Mouse (Mus musculus) neural tube, embryonic 13.5 days (tissue): ENCODE measurements around the gene Ank2. TPM values are rescaled to one million over a fixed set of nuclear protein-coding genes. Genes with fewer than 3 reads are reported as not detected.

Source experiments
- ATAC-seq: fragments of 200-750 bp; cut with Nextera tagmentation; 2 replicates; pipeline ENCODE4 v1.8.0; 2017; ENCODE audit warnings: low read depth, mild to moderate bottlenecking, moderate TSS enrichment, moderate library complexity
- H3K27ac ChIP-seq: fragments of 300-500 bp; sonication (generic); replicated peaks from 2 replicates; pipeline ENCODE4 v1.5.1; 2015; ENCODE audit warnings: moderate library complexity, mild to moderate bottlenecking, inconsistent platforms
- H3K27me3 ChIP-seq: fragments of 300-500 bp; sonication (generic); 2 replicates; pipeline ENCODE4 v1.6.1; 2015; ENCODE audit warnings: mild to moderate bottlenecking, inconsistent platforms
- H3K36me3 ChIP-seq: fragments of 300-500 bp; sonication (generic); 2 replicates; pipeline ENCODE4 v1.6.1; 2015; ENCODE audit warnings: mild to moderate bottlenecking, inconsistent platforms
- H3K4me1 ChIP-seq: fragments of 300-500 bp; sonication (generic); replicated peaks from 2 replicates; pipeline ENCODE4 v1.6.1; 2015; ENCODE audit warnings: inconsistent platforms
- H3K4me2 ChIP-seq: fragments of 300-500 bp; sonication (generic); 2 replicates; pipeline ENCODE4 v1.6.1; 2015; ENCODE audit warnings: inconsistent platforms, mild to moderate bottlenecking, moderate library complexity
- H3K4me3 ChIP-seq: fragments of 300-500 bp; sonication (generic); 2 replicates; pipeline ENCODE4 v1.5.1; 2015; ENCODE audit warnings: mild to moderate bottlenecking, inconsistent platforms
- H3K9ac ChIP-seq: fragments of 300-500 bp; sonication (generic); 2 replicates; pipeline ENCODE4 v1.6.1; 2015; ENCODE audit warnings: moderate library complexity, mild to moderate bottlenecking, inconsistent platforms
- H3K9me3 ChIP-seq: fragments of 300-500 bp; sonication (generic); 2 replicates; pipeline ENCODE4 v1.6.1; 2016; ENCODE audit warnings: inconsistent platforms
- WGBS: fragments of 180-500 bp; shearing (Covaris S2); methylation state at CpG from one replicate; pipeline ENCODE4 v1.1.7; 2015; 5-methylcytosine and 5-hydroxymethylcytosine counted together
- polyA plus RNA-seq: library from polyadenylated mRNA; unstranded; fragments of >200 nt; fragmentation: Nextera tagmentation; extraction: Ambion mirVana; gene quantifications from 2 replicates; pipeline ENCODE4 v1.2.1, GENCODE M21; 2015

Gene Ank2
- polyA plus RNA-seq, 1 experiment from 2014 or later, result 119 TPM

DNA sequence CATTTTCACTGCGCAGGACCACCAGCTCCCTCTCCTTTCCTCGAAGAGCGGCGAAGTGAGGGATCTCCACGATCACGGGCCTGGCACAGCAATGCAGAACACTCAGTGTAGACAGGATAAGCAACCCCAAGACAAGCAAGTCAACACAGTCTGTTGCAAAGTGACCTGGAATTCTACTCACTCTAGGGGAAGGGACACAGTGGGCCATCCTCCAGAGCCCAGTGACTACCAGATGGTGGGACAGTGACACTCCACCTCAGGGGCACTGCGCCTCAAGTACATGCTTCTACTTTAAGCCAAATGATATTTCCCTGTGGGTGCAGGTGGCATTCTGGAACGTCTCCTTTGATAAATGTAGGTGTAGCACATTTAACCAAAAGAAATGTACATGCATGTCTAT is 536.8 kb downstream of the Ank2 start:
- Histone ChIP-seq H3K4me3 (no peak overlapping the region), H3K27ac (no peak overlapping the region), H3K4me2 (no peak overlapping the region), H3K4me1 (no peaks in the 10 kb centered on the region), H3K27me3 (no peaks in the 10 kb centered on the region), H3K9ac (no peak overlapping the region), H3K36me3 (peaks cover 80% of the 10 kb centered on the region), H3K9me3 (no peaks in the 10 kb centered on the region)
- WGBS, result 95% methylated on average over 8 of the region's 8 CpGs
- ATAC-seq, result no peak

DNA sequence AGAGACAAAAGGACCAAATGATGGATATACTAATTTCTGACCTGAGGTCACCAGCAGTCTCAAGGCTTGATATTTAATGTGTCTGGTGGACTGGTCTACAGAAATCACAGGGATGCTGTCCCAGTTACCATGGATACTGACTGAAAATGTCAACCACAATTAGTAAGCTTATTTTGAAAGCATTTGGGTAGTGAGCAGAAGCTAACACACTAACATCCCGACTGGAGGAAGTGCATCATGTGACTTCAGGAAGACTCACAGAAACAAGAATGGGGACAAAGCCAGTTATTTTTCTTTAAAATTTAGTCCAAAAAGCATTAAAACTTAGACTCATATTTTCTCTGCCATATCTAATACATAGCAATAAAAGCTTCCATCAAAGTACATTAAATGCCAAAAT is 546.5 kb downstream of the Ank2 start:
- Histone ChIP-seq H3K4me1 (no peaks in the 10 kb centered on the region), H3K36me3 (peaks cover 66% of the 10 kb centered on the region), H3K27ac (no peak overlapping the region), H3K9me3 (no peaks in the 10 kb centered on the region), H3K9ac (no peak overlapping the region), H3K4me3 (no peak overlapping the region), H3K4me2 (no peak overlapping the region), H3K27me3 (no peaks in the 10 kb centered on the region)
- WGBS, result 31% methylated on average over 1 of the region's 1 CpGs
- no peak for ATAC-seq

DNA sequence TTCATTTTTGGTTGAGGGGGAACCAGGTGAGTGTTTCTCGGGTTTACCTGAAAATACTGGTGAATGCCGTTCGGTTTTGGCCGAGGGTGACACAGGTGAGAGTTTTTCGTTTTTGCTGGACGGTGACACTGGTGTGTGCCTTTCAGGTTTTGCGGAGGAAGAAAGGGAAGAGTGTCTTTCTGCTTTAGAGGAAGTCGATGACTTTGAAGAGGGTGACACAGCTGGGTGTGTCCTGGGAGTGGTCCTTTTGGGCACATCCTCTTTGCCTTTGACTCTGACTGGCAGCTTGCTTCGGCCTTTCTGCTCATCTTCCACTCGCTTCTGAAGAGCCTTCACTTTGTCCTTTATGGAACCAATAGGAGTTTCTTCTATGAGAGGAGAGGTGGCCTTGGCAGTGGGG is 552.6 kb downstream of the Ank2 start:
- Histone ChIP-seq H3K9ac (no peak overlapping the region), H3K4me3 (no peak overlapping the region), H3K4me1 (no peaks in the 10 kb centered on the region), H3K27ac (no peak overlapping the region), H3K9me3 (no peaks in the 10 kb centered on the region), H3K27me3 (no peaks in the 10 kb centered on the region), H3K36me3 (peaks cover 91% of the 10 kb centered on the region), H3K4me2 (no peak overlapping the region)
- WGBS, result 96% methylated on average over 10 of the region's 10 CpGs
- ATAC-seq, result no peak

DNA sequence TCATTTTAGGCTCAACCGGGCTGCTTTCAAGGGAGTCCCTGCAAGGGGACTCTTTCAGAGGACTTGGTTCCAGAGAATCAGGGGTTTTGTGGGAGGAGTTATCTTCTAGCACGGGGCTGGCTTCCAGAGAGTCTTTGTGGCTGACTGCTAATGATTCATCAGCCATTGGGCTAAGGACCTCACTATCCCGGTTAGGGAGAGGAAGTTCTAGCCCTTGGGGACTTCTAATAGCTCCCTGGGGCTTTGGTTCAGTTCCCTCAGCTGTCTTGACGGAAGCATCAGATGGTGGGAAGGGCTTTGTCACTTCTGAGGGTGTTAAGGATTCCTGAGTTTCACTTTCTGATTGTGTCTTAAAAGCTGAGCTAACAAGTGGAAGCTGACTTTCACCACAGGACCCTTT is 554.3 kb downstream of the Ank2 start:
- Histone ChIP-seq H3K36me3 (peaks cover 94% of the 10 kb centered on the region), H3K27ac (no peak overlapping the region), H3K4me1 (no peaks in the 10 kb centered on the region), H3K27me3 (no peaks in the 10 kb centered on the region), H3K9me3 (no peaks in the 10 kb centered on the region), H3K4me3 (no peak overlapping the region), H3K9ac (no peak overlapping the region), H3K4me2 (no peak overlapping the region)
- WGBS, result 66% methylated on average over 4 of the region's 4 CpGs
- no peak for ATAC-seq

DNA sequence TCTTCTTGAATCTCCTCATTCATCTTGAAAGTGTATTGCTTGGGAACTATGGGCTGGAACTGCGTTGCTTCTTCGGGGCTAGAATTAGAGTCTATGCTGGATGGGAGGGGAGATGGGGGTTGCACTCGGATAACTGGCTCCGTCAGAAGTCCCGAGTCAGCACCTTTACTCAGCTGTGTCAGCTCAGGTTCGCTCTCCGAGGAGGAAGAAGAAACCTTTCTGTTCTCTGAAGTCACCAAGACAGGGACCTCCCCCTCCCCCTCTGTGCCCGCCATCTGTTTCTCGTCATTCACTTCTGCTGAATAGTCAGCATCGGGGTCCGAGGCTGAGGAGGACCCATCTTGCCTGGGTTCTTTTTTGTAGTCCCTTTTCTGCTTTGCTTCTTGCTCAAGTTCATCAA is 555.1 kb downstream of the Ank2 start:
- Histone ChIP-seq H3K36me3 (peaks cover 92% of the 10 kb centered on the region), H3K4me2 (no peak overlapping the region), H3K4me3 (no peak overlapping the region), H3K27me3 (no peaks in the 10 kb centered on the region), H3K9me3 (no peaks in the 10 kb centered on the region), H3K9ac (no peak overlapping the region), H3K27ac (no peak overlapping the region), H3K4me1 (no peaks in the 10 kb centered on the region)
- 85% methylated on average over 11 of the region's 11 CpGs for WGBS
- ATAC-seq, result no peak

DNA sequence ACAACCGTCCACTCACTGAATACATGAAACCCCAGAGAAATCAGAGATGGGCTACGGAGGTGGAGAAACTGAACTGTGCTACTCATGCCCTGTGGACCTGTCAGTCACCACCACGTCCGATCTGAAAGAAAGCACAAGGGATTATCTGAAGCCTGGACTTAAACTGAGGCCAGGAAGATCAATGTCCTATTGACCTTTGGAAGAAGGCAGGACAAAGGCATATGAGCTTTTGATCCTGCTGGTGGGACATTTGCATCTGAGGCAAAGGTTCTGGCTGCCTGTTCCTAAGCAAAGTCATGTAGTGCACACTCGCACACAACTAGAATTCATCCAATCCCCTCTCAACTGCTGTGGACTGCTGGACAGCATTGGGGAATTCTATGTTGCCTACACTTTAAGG is 558.7 kb downstream of the Ank2 start:
- no peak overlapping the region for H3K4me2 ChIP-seq
- H3K9ac ChIP-seq, result no peak overlapping the region
- H3K4me3 ChIP-seq, result no peak overlapping the region
- H3K36me3 ChIP-seq, result peaks cover 82% of the 10 kb centered on the region
- H3K4me1 ChIP-seq, result no peaks in the 10 kb centered on the region
- H3K9me3 ChIP-seq, result no peaks in the 10 kb centered on the region
- ATAC-seq, result no peak
- WGBS, result 78% methylated on average over 5 of the region's 5 CpGs
- no peak overlapping the region for H3K27ac ChIP-seq
- no peaks in the 10 kb centered on the region for H3K27me3 ChIP-seq

DNA sequence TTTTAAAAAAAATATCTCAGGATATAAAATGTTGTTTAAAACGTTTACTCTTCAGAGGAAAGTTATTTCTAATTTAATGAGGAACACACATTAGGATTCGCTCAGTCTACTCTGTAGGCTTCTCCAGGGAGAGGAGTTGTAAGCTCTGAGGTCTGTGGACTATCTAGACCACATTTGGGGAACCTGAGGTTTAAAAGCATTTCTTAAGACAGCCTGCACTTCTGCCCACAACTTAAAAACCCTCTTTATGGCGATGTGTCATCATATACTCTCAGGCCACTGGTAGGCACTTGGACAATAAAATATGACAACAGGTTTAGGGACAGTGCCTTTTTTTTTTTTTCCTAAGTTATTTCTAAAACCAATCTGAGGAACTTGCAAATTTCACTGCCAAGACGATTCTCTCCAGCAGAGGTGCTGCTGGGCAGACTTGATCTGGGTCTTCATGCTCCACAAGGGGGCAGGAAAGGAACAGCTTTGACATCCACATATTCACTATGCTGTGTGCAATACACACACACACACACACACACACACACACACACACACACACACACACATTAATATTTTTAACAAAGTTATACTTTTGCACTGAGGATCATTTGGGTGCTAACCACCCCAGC is 567.2 kb downstream of the Ank2 start:
- Histone ChIP-seq H3K4me1 (no peaks in the 10 kb centered on the region), H3K4me3 (no peak overlapping the region), H3K9me3 (no peaks in the 10 kb centered on the region), H3K36me3 (peaks cover 87% of the 10 kb centered on the region), H3K9ac (no peak overlapping the region), H3K27ac (no peak overlapping the region), H3K27me3 (no peaks in the 10 kb centered on the region), H3K4me2 (no peak overlapping the region)
- 80% methylated on average over 4 of the region's 4 CpGs for WGBS
- ATAC-seq, result no peak; the same call in 1 of the 2 replicates

DNA sequence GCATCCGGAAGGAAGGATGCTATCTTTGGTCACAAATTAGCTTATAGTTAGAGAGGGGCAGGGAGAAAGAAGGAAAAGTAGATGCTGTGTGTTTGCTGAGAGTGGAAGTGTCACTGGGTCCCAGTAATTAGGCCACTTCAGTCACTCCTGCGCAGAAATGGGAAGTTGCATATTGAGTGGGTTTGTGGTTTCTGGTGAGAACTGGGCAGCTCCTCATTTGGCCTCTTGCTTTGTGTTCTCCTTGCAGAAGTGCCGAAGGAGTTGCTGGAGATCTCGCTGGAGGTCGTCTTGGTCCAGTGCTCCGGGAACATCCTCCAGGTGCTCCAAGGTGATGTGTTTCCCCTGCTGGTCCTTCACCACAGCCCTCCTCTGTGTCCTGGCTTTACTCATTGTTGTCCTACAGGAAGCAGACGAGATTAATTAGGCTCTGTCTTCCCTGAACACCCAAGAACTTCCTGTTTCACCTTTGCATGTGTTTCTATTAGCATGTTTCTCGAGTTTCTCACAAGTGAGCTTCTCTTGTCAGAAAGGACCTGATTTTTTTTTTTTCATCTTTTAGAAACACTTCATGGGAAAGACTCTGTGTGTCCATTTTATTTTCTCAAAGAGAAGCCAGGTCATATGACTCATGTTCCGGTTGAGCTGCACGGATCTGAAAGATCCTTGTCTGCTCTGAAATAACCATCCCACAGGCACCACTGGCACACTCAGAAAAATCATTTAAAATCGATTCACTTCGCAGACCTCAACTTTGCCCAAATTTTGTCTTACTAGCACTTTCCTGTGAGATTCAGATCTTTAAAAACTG is 575.4 kb downstream of the Ank2 start:
- ATAC-seq, result no peak
- H3K4me1 ChIP-seq, result no peaks in the 10 kb centered on the region
- H3K27me3 ChIP-seq, result no peaks in the 10 kb centered on the region
- H3K4me2 ChIP-seq, result no peak overlapping the region
- H3K9me3 ChIP-seq, result no peaks in the 10 kb centered on the region
- 82% methylated on average over 12 of the region's 12 CpGs for WGBS
- H3K27ac ChIP-seq, result no peak overlapping the region
- H3K4me3 ChIP-seq, result no peak overlapping the region
- no peak overlapping the region for H3K9ac ChIP-seq
- H3K36me3 ChIP-seq, result peaks cover 52% of the 10 kb centered on the region

DNA sequence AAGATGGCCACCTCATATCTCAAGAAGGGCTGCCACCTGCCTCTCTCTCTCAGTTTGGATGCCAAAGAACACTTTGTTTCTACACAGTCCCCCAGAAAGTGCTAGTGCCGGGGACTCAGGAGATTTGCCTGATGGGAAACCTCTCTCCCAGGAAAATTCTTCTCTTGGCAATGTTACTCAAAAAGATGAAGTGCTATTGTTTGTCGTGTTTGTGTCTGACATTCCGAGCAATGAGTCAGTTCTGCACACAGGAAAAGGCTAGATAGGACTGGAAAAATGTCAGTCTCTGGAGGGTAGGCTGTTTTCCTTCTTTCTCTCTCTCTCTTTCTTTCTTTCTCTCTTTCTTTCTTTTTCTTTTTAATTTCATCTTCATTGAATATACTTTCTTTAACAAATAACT is 577.2 kb downstream of the Ank2 start:
- ATAC-seq, result no peak
- Histone ChIP-seq H3K27ac (no peak overlapping the region), H3K9ac (no peak overlapping the region), H3K4me3 (no peak overlapping the region), H3K4me1 (no peaks in the 10 kb centered on the region), H3K9me3 (no peaks in the 10 kb centered on the region), H3K36me3 (peaks cover 39% of the 10 kb centered on the region), H3K4me2 (no peak overlapping the region), H3K27me3 (no peaks in the 10 kb centered on the region)
- WGBS, result 69% methylated on average over 3 of the region's 3 CpGs

DNA sequence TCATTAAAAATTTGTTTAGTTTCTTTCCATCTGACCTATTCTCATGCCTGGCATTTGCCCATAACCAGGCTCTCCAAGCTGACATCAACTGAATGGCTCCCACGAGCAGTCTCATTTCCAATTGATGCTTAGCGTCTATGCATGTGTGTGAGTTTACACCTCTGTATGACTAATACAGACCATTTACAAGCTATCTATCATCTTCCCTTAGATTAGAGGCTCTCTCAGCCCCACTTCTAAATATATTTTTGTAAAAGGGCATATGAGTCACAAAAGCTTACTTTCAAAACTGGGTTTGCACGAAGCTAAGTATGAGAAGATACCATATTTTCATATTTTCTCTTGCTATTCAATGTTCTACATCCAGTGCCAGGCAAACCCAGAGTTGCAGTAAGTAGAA is 578.9 kb downstream of the Ank2 start:
- H3K4me3 ChIP-seq, result no peak overlapping the region
- ATAC-seq, result no peak
- H3K9me3 ChIP-seq, result no peaks in the 10 kb centered on the region
- no peak overlapping the region for H3K9ac ChIP-seq
- H3K4me2 ChIP-seq, result no peak overlapping the region
- H3K4me1 ChIP-seq, result no peaks in the 10 kb centered on the region
- 77% methylated on average over 3 of the region's 3 CpGs for WGBS
- H3K36me3 ChIP-seq, result peaks cover 27% of the 10 kb centered on the region
- H3K27ac ChIP-seq, result no peak overlapping the region
- no peaks in the 10 kb centered on the region for H3K27me3 ChIP-seq

DNA sequence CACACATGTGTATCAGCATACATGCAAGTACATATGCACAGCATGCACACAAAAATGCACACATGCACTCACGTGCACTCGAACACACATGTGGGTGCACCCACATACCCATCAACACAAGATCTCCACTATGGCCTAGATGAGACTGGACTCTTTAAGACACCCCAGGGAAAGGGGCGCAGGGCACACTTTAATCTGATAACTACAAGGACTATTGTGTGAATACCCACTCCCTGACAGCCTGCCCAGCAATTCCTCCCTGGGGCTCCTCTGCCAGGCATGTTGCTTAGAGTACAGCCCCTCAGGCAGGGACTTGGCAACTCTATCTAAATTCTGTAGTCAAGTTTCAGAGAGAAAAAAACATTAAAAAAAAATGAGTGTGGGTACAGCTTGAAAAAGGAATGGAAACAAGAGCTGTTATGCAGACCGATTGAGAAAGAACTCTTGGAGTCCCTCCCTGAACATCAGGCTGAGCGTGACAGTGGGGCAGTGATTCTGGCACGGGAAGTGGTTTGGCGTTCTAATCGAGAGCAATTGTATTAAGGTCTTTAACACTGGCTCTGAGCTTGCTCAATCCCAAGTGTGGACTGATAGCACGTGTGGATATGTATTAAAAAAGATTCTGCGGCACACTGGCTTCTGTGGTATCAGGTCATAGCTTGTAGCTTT is 580.2 kb downstream of the Ank2 start:
- H3K4me2 ChIP-seq, result no peak overlapping the region
- ATAC-seq, result 0 out of 2 replicates have a peak, but pooled peaks have one; percentile 37
- no peaks in the 10 kb centered on the region for H3K27me3 ChIP-seq
- no peaks in the 10 kb centered on the region for H3K4me1 ChIP-seq
- peaks cover 22% of the 10 kb centered on the region for H3K36me3 ChIP-seq
- no peak overlapping the region for H3K9ac ChIP-seq
- H3K4me3 ChIP-seq, result no peak overlapping the region
- H3K27ac ChIP-seq, result no peak overlapping the region
- H3K9me3 ChIP-seq, result no peaks in the 10 kb centered on the region
- 89% methylated on average over 10 of the region's 10 CpGs for WGBS

DNA sequence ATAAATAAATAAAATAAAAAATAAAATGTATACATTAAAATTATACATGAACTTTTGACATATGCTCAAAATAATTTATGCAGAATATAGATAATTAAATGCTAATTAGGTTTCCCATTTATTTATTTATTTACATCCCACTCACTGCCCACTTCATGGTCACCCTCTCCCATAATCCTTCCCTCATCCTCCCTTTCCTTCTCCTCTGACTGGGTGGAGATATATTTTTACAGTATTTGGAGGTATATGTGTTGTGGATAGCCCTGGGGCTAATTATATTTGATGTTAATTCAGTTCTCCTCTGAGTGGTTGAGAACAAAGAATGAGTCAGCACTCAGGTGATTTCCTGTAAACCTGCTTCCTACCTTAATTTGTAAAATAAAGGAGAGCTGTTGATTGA is 582.8 kb downstream of the Ank2 start:
- Histone ChIP-seq H3K9ac (no peak overlapping the region), H3K4me1 (no peaks in the 10 kb centered on the region), H3K27ac (no peak overlapping the region), H3K4me3 (no peak overlapping the region), H3K27me3 (no peaks in the 10 kb centered on the region), H3K9me3 (no peaks in the 10 kb centered on the region), H3K36me3 (no peaks in the 10 kb centered on the region), H3K4me2 (no peak overlapping the region)
- no peak for ATAC-seq
